Mouse (Mus musculus): ENCODE results near the gene Ptprj. TPM values are rescaled to one million over a fixed set of nuclear protein-coding genes. Genes with fewer than 3 reads are reported as not detected.

Gene Ptprj
- polyA plus RNA-seq (2012; ENCODE audit: insufficient read depth, insufficient read length, missing spikeins): 204 and 241 TPM in 2 replicates

DNA sequence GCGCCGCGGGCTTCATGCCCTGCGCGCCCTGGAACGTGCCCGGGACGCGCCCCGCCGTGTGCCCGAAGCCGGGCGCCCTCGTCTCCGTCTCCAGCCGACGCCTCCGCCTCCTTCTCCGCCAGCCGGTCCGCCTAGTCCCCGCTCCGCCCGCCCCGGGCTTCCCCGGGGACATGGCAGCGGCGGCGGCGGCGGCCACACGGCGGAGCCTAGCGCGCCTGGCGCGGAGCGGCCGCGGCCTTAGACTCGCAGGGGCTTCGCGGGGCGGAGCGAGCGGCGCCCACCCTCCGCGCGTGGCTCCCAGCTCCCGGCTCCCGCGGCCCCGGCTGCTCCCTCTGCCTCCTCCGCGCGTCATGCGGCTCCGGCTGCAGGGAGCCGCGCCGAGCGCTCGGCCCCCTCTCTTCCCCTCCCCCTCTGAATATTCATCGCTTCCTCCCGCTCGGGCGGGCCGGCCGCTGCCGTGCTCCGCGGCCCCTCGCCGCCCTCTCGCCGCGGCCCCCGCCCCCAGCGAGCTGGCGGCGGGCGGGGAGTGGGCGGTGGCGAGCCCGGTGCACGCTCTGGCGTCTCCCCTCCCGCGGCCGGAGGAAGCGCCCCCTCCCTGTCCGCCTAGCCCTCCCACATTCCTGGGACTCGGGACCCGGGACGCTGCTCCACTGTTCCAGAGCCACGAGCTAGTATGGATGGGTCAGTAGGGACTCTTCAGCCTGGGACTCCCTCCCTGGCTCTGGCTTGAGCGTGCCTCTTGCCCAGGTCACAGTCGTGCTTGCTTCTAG, at the start of gene Ptprj:
Gene Ptprj (minus strand): TSS at position 412 of the 770 bp plus-strand sequence.
- Histone ChIP-seq H3K4me3 (ENCODE audit: insufficient read depth, low read length) (peak within 1 kb of the TSS; percentile 98), H3K27ac (ENCODE audit: insufficient read depth, low read depth, low read length) (peak within 1 kb of the TSS; percentile 96), H3K4me1 (ENCODE audit: control insufficient read depth, insufficient read depth, low read length) (peaks cover 37% of the 10 kb centered on the region)
- no peak for TF ChIP-seq POLR2A (IDR thresholded peaks at IDR 0.05; ENCODE audit: borderline replicate concordance, low read depth, low read length)
- TF ChIP-seq CTCF (IDR thresholded peaks at IDR 0.05; ENCODE audit: low read depth, low read length): no peak

DNA sequence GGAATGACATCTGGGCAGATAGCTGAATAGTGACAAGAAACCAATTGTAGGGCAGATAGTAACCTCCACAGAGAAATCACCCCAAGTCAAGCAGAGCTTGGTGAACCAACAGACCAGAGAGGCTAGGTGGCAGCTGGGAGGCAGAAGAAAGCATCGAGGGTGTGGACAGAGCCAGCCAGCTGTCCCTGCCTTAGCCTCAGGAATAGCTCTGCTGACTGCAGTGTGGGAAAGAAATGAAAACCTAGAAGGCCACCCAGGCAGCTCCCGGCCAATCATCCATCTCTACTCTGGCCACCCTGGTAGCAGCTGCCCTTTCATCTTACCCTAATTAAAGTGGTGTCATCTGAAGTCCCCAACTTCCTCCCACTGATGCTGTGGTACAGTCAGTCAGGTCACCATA, 49.1 kb upstream of the Ptprj start:
- Histone ChIP-seq H3K27ac (ENCODE audit: insufficient read depth, low read depth, low read length) (no peak overlapping the region), H3K4me1 (ENCODE audit: control insufficient read depth, insufficient read depth, low read length) (peaks cover 22% of the 10 kb centered on the region), H3K4me3 (ENCODE audit: insufficient read depth, low read length) (no peak overlapping the region)
- TF ChIP-seq POLR2A (IDR thresholded peaks at IDR 0.05; ENCODE audit: borderline replicate concordance, low read depth, low read length) (no peak), CTCF (IDR thresholded peaks at IDR 0.05; ENCODE audit: low read depth, low read length) (no peak)

DNA sequence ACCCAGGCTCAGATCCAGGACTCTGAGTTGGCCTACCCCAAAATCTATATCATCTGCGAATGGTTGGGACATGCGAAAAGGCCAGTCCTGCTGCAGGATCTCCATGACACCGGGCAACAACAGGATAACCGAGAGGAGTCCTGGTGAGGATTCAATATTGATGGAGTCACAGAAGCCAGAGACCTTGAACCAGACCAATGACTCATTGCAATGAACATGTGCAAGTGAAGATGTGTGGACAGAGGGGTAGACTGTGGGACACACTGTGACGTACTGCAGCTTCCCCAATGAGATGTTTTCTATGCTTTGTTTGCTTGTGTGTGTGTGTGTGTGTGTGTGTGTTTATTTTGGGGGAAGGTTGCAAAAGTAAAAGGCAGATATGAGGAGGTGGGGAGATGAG, 47.8 kb upstream of the Ptprj start:
- H3K4me3 ChIP-seq (ENCODE audit: insufficient read depth, low read length): no peak overlapping the region
- TF ChIP-seq CTCF (IDR thresholded peaks at IDR 0.05; ENCODE audit: low read depth, low read length) (no peak), POLR2A (IDR thresholded peaks at IDR 0.05; ENCODE audit: borderline replicate concordance, low read depth, low read length) (no peak)
- no peak overlapping the region for H3K27ac ChIP-seq (ENCODE audit: insufficient read depth, low read depth, low read length)
- H3K4me1 ChIP-seq (ENCODE audit: control insufficient read depth, insufficient read depth, low read length): peaks cover 24% of the 10 kb centered on the region

DNA sequence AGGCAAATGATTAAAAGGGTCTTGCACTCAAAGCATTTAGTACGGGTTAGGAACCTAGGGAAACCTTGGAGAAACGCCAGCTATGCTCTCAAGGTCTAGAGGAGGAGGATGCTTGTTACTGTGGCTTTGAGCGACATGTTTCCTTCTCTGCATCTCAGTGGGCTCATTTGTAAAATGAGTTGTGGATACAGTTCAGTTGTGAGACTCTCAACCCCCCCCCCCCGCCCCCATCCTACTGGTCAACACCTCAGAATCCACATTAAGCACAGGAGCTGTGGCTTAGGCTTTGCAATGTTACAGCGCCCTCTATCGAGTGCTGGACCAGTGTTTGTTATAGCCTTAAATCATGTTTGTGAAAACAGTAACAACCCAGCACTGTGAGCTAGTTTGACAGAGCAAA, 44.5 kb upstream of the Ptprj start:
- Histone ChIP-seq H3K4me1 (ENCODE audit: control insufficient read depth, insufficient read depth, low read length) (peaks cover 7% of the 10 kb centered on the region; the same call in 1 of the 2 replicates), H3K27ac (ENCODE audit: insufficient read depth, low read depth, low read length) (no peak overlapping the region), H3K4me3 (ENCODE audit: insufficient read depth, low read length) (no peak overlapping the region)
- no peak for TF ChIP-seq POLR2A (IDR thresholded peaks at IDR 0.05; ENCODE audit: borderline replicate concordance, low read depth, low read length)
- TF ChIP-seq CTCF (IDR thresholded peaks at IDR 0.05; ENCODE audit: low read depth, low read length): peak; percentile 59; the same call in 1 of the 2 replicates

DNA sequence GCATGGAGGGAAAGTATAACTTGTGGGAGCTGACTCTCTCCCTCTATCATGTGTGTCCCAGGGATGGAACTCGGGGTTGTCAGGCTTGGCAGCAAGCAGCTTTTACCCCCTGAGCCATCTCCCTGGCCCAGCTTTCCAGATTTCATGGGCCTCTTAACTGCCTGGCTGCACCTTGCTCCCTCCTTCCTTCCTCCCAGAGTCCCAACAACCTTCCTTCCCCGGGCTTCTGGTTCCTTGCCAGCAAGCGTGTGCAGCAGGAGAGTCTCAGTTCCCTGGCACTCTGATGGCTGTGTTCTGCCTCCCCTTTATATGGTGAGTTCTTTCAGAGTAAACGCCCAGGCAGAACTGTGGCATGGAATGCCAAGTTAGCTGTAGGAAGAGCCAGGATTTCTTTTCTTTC, 43.9 kb upstream of the Ptprj start:
- Histone ChIP-seq H3K4me3 (ENCODE audit: insufficient read depth, low read length) (no peak overlapping the region), H3K4me1 (ENCODE audit: control insufficient read depth, insufficient read depth, low read length) (peaks cover 7% of the 10 kb centered on the region; the same call in 1 of the 2 replicates), H3K27ac (ENCODE audit: insufficient read depth, low read depth, low read length) (no peak overlapping the region)
- TF ChIP-seq CTCF (IDR thresholded peaks at IDR 0.05; ENCODE audit: low read depth, low read length) (no peak), POLR2A (IDR thresholded peaks at IDR 0.05; ENCODE audit: borderline replicate concordance, low read depth, low read length) (no peak)

DNA sequence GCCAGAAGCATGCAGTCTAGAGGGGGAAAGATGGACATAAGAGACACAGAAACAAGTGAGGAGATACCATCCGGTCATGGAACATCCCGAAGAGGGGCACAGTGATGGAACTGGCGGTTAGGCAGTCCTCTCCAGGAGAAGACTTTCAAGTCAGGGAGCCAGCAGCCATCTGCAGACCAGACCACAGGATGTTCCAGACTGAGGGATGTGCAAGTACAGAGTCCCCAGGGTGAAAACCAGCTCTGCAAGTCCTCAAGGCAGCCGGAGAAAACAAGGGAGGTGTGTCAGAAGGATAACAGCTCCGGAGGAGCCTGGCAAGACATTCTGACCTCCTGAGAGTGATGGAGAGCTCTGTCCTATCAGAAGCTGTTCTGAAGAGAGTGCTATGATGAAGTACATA, 40.4 kb upstream of the Ptprj start:
- Histone ChIP-seq H3K4me3 (ENCODE audit: insufficient read depth, low read length) (no peak overlapping the region), H3K4me1 (ENCODE audit: control insufficient read depth, insufficient read depth, low read length) (peaks cover 7% of the 10 kb centered on the region; the same call in 1 of the 2 replicates), H3K27ac (ENCODE audit: insufficient read depth, low read depth, low read length) (no peak overlapping the region)
- TF ChIP-seq CTCF (IDR thresholded peaks at IDR 0.05; ENCODE audit: low read depth, low read length): no peak
- TF ChIP-seq POLR2A (IDR thresholded peaks at IDR 0.05; ENCODE audit: borderline replicate concordance, low read depth, low read length): no peak

DNA sequence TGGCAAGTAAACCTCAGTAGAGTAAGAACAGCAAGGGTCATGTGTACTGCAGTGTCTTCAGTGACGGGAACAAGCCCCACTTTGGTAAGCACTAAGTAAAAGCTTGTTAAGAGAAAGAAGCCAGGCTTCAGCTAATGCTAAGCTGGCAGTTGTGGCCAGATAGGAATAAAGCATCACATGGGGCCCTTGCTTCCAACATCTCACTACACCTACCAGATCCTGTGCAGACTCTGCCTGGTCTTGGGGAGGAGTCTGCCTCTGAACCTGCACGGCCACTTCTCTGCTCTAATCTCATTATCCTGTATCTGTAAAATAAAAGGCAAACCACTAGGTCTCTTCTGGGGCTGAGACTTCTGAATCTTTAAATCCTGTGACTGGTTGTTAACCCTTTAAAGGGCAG, 39.2 kb upstream of the Ptprj start:
- Histone ChIP-seq H3K4me1 (ENCODE audit: control insufficient read depth, insufficient read depth, low read length) (peaks cover 4% of the 10 kb centered on the region; the same call in 1 of the 2 replicates), H3K4me3 (ENCODE audit: insufficient read depth, low read length) (no peak overlapping the region), H3K27ac (ENCODE audit: insufficient read depth, low read depth, low read length) (no peak overlapping the region)
- no peak for TF ChIP-seq POLR2A (IDR thresholded peaks at IDR 0.05; ENCODE audit: borderline replicate concordance, low read depth, low read length)
- TF ChIP-seq CTCF (IDR thresholded peaks at IDR 0.05; ENCODE audit: low read depth, low read length): no peak

DNA sequence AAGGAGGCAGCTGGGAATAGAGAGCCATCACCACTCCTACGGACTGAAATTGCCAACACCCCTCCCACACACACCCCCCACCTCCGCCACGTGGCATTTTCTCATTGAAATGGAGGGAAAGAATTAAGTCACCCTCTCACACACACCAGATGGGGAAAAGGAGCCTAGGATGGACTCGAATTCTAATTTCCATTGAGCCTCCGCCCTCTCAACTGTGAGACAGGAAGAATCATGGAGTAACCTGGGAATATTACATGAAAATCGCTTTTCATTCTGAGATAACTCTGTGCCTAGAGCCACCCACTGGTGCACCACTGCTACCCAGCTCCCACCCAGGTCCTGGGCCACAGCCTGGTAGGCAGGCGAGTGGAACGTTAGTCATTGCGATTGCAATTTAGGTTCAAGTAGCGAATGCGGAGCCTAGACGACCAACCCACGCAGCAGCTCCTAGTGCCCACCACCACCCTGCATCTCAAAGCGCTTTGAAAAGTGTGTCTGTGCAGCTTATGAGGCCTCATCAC, 34.3 kb upstream of the Ptprj start:
- TF ChIP-seq CTCF (IDR thresholded peaks at IDR 0.05; ENCODE audit: low read depth, low read length) (no peak), POLR2A (IDR thresholded peaks at IDR 0.05; ENCODE audit: borderline replicate concordance, low read depth, low read length) (no peak)
- Histone ChIP-seq H3K4me1 (ENCODE audit: control insufficient read depth, insufficient read depth, low read length) (peaks cover 14% of the 10 kb centered on the region), H3K4me3 (ENCODE audit: insufficient read depth, low read length) (no peak overlapping the region)

DNA sequence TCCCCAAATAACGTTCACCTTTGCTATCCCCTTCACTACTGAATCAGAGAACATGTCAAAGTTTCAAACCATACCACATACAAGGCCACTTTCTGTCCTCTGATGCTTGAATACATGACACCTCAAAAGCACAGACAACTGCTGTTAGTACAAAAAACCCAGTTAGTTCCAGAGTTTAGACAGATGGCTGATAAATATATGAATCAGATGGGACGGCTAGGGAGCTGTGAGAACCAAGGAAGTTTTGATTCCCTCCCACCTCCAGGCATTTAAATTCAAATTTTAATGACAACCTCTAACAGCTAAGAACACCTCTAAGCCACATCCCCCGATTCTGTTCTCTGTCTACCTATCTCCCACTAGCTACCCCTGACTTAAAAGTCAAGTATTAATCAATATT, 33.1 kb upstream of the Ptprj start:
- no peak for TF ChIP-seq POLR2A (IDR thresholded peaks at IDR 0.05; ENCODE audit: borderline replicate concordance, low read depth, low read length)
- no peak for TF ChIP-seq CTCF (IDR thresholded peaks at IDR 0.05; ENCODE audit: low read depth, low read length)
- Histone ChIP-seq H3K4me3 (ENCODE audit: insufficient read depth, low read length) (no peak overlapping the region), H3K4me1 (ENCODE audit: control insufficient read depth, insufficient read depth, low read length) (peaks cover 14% of the 10 kb centered on the region), H3K27ac (ENCODE audit: insufficient read depth, low read depth, low read length) (no peak overlapping the region)

More for the DNA sequence above, 34.3 kb upstream of the Ptprj start:
- no peak overlapping the region for H3K27ac ChIP-seq (ENCODE audit: insufficient read depth, low read depth, low read length)

DNA sequence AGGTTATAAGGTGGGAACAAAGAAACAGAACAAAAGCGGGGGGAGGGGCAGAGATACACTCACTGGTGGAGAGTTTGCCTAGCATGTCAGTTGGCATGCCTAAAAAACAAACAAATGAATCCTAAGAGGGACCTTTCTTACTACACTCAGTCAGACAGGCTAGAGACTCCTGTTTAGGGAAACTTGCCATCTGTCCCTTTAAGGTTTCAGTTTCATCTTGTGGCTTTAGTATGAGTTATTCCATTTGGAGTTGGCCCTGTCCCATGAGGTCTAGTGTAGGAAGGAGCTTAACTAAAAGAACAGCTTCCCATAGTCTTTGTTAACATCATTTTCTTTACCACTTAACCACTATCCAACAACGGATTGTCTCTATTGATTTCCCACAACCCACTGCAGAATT, 32.6 kb upstream of the Ptprj start:
- TF ChIP-seq POLR2A (IDR thresholded peaks at IDR 0.05; ENCODE audit: borderline replicate concordance, low read depth, low read length): no peak
- no peak overlapping the region for H3K4me3 ChIP-seq (ENCODE audit: insufficient read depth, low read length)
- no peak overlapping the region for H3K27ac ChIP-seq (ENCODE audit: insufficient read depth, low read depth, low read length)

More for the DNA sequence above, 32.6 kb upstream of the Ptprj start:
- peaks cover 14% of the 10 kb centered on the region for H3K4me1 ChIP-seq (ENCODE audit: control insufficient read depth, insufficient read depth, low read length)
